ENCODE assay signal across 11 mouse cellular contexts in genomic region chr13:94064571-94064970, GRCm38 (mm10). TPM values are rescaled to one million over a fixed set of nuclear protein-coding genes. Genes with fewer than 3 reads are reported as not detected.
DNase-seq lines count a peak whose midpoint lies in the region; ATAC-seq and TF ChIP-seq lines count a peak whose summit lies in the region.
"Had no signal": no experiment of that assay in that cellular context is flagged by ENCODE, and none has a peak within 500 bp of the region (broad histone marks: within the 10 kb centered on the region; RNA-seq: fewer than 3 reads in every experiment).

No protein-coding gene starts in this region.

- no peak overlapping the region for H3K9ac ChIP-seq in midbrain, embryonic 11.5 days (ENCODE audit: low read length)
- H3K9ac ChIP-seq in midbrain, postnatal 0 days (replicated peaks; ENCODE audit: low read length, poor library complexity, severe bottlenecking), result no peak overlapping the region
- H3K9ac ChIP-seq in kidney, postnatal 0 days (ENCODE audit: low read depth, low read length), result no peak overlapping the region
- no peak overlapping the region for H3K9ac ChIP-seq in forebrain, embryonic 12.5 days
- H3K9ac ChIP-seq: hindbrain, embryonic 15.5 days; midbrain, embryonic 15.5 days had no signal

- peaks cover 19% of the 10 kb centered on the region for H3K4me1 ChIP-seq in midbrain, embryonic 11.5 days (ENCODE audit: control insufficient read depth, insufficient read depth, low read length)
- no peaks in the 10 kb centered on the region for H3K4me1 ChIP-seq in midbrain, postnatal 0 days (ENCODE audit: insufficient read depth, low read length)
- H3K4me1 ChIP-seq in heart, embryonic 10.5 days, result peaks cover 67% of the 10 kb centered on the region
- peaks cover 63% of the 10 kb centered on the region for H3K4me1 ChIP-seq in kidney, postnatal 0 days (replicated peaks; ENCODE audit: insufficient read depth, low read length)
- peaks cover 36% of the 10 kb centered on the region for H3K4me1 ChIP-seq in forebrain, embryonic 12.5 days

- no peak for TF ChIP-seq CTCF in midbrain, postnatal 0 days (IDR thresholded peaks at IDR 0.05)
- TF ChIP-seq CTCF in kidney, postnatal 0 days (IDR thresholded peaks at IDR 0.05; ENCODE audit: low read depth), result no peak

- ATAC-seq in midbrain, embryonic 11.5 days (ENCODE audit: low FRiP score), result no peak
- ATAC-seq in midbrain, postnatal 0 days (ENCODE audit: low FRiP score), result no peak
- no peak for ATAC-seq in kidney, postnatal 0 days (replicated peaks; ENCODE audit: low FRiP score, low read depth)
- no peak for ATAC-seq in forebrain, embryonic 12.5 days (ENCODE audit: low FRiP score)
- ATAC-seq: midbrain, embryonic 15.5 days had no signal

- peaks cover 46% of the 10 kb centered on the region for H3K27me3 ChIP-seq in midbrain, embryonic 11.5 days (ENCODE audit: control insufficient read depth, insufficient read depth, low read length)
- peaks cover 4% of the 10 kb centered on the region; the same call in 1 of the 2 replicates for H3K27me3 ChIP-seq in midbrain, postnatal 0 days (ENCODE audit: insufficient read depth, low read length)
- peaks cover 40% of the 10 kb centered on the region for H3K27me3 ChIP-seq in heart, embryonic 10.5 days (ENCODE audit: insufficient read depth, poor library complexity, severe bottlenecking)
- H3K27me3 ChIP-seq in kidney, postnatal 0 days (ENCODE audit: insufficient read depth, low read length), result no peaks in the 10 kb centered on the region
- H3K27me3 ChIP-seq in forebrain, embryonic 12.5 days, result peaks cover 52% of the 10 kb centered on the region

- peak; percentile 84 for DNase-seq in midbrain, embryonic 11.5 days (ENCODE audit: low spot score, missing footprints)
- no peak for DNase-seq in midbrain, postnatal 0 days (ENCODE audit: low spot score)
- no peak for DNase-seq in heart, embryonic 10.5 days (ENCODE audit: low spot score)
- DNase-seq in kidney, postnatal 0 days (ENCODE audit: low spot score), result peak; percentile 65
- peak; percentile 68 for DNase-seq in mesoderm, embryonic 11.5 days (ENCODE audit: low read depth, low spot score)
- no peak for DNase-seq in left cerebral cortex, adult 18-20 months (ENCODE audit: low spot score in 2 of 2)
- DNase-seq in layer of hippocampus, adult 8-10 months (ENCODE audit: low spot score in 2 of 2), result no peak
- DNase-seq: right cerebral cortex, postnatal 25 days had no signal

- no peaks in the 10 kb centered on the region for H3K36me3 ChIP-seq in midbrain, embryonic 11.5 days (ENCODE audit: control insufficient read depth, insufficient read depth, low read length)
- H3K36me3 ChIP-seq in midbrain, postnatal 0 days (ENCODE audit: insufficient read depth, low read length), result no peaks in the 10 kb centered on the region
- H3K36me3 ChIP-seq in heart, embryonic 10.5 days, result no peaks in the 10 kb centered on the region
- no peaks in the 10 kb centered on the region for H3K36me3 ChIP-seq in kidney, postnatal 0 days (ENCODE audit: insufficient read depth, low read length)
- H3K36me3 ChIP-seq in forebrain, embryonic 12.5 days (replicated peaks), result no peaks in the 10 kb centered on the region
- H3K36me3 ChIP-seq: hindbrain, embryonic 15.5 days; midbrain, embryonic 15.5 days had no signal

- H3K4me3 ChIP-seq in midbrain, embryonic 11.5 days (ENCODE audit: low read depth, low read length), result no peak overlapping the region
- no peak overlapping the region for H3K4me3 ChIP-seq in midbrain, postnatal 0 days (ENCODE audit: low read depth, low read length)
- H3K4me3 ChIP-seq in heart, embryonic 10.5 days, result no peak overlapping the region
- H3K4me3 ChIP-seq in kidney, postnatal 0 days (replicated peaks; ENCODE audit: low read depth, low read length), result no peak overlapping the region
- H3K4me3 ChIP-seq in forebrain, embryonic 12.5 days (replicated peaks), result no peak overlapping the region
- H3K4me3 ChIP-seq: hindbrain, embryonic 15.5 days; midbrain, embryonic 15.5 days had no signal

- no peaks in the 10 kb centered on the region for H3K9me3 ChIP-seq in midbrain, embryonic 11.5 days (ENCODE audit: control insufficient read depth, low read length)
- no peaks in the 10 kb centered on the region for H3K9me3 ChIP-seq in midbrain, postnatal 0 days (ENCODE audit: low read length)
- H3K9me3 ChIP-seq in heart, embryonic 10.5 days, result no peaks in the 10 kb centered on the region
- no peaks in the 10 kb centered on the region for H3K9me3 ChIP-seq in kidney, postnatal 0 days (replicated peaks; ENCODE audit: low read length)
- no peaks in the 10 kb centered on the region for H3K9me3 ChIP-seq in forebrain, embryonic 12.5 days
- H3K9me3 ChIP-seq: hindbrain, embryonic 15.5 days; midbrain, embryonic 15.5 days had no signal

- WGBS in midbrain, embryonic 11.5 days, result 36% methylated on average over 7 of the region's 7 CpGs
- WGBS in midbrain, postnatal 0 days, result 47% methylated on average over 7 of the region's 7 CpGs
- 17% methylated on average over 7 of the region's 7 CpGs for WGBS in heart, embryonic 10.5 days
- 23% methylated on average over 7 of the region's 7 CpGs for WGBS in kidney, postnatal 0 days
- WGBS in forebrain, embryonic 12.5 days, result 36% methylated on average over 7 of the region's 7 CpGs

- no peak overlapping the region for H3K4me2 ChIP-seq in midbrain, embryonic 11.5 days
- no peak overlapping the region for H3K4me2 ChIP-seq in midbrain, postnatal 0 days (ENCODE audit: low read depth, low read length, poor library complexity, severe bottlenecking)
- H3K4me2 ChIP-seq in kidney, postnatal 0 days (ENCODE audit: low read length), result no peak overlapping the region
- H3K4me2 ChIP-seq in forebrain, embryonic 12.5 days, result no peak overlapping the region
- H3K4me2 ChIP-seq: hindbrain, embryonic 15.5 days; midbrain, embryonic 15.5 days had no signal

- no peak overlapping the region for H3K27ac ChIP-seq in midbrain, embryonic 11.5 days (ENCODE audit: low read depth, low read length)
- no peak overlapping the region for H3K27ac ChIP-seq in midbrain, postnatal 0 days (ENCODE audit: low read depth, low read length)
- H3K27ac ChIP-seq in heart, embryonic 10.5 days, result 0 out of 2 replicates have a peak overlapping the region, but pooled peaks have one; percentile 42
- H3K27ac ChIP-seq in kidney, postnatal 0 days, result no peak overlapping the region
- H3K27ac ChIP-seq in forebrain, embryonic 12.5 days, result no peak overlapping the region
- H3K27ac ChIP-seq: midbrain, embryonic 15.5 days had no signal

RNA-seq across cellular contexts. Expression of gene Lhfpl2, which starts 7.0 kb away (rescaled TPM):
- 17.0 and 17.3 TPM in 2 replicates for polyA plus RNA-seq in midbrain, embryonic 11.5 days (2014; fragmentation: Nextera tagmentation; extraction: Ambion mirVana)
- total RNA-seq in midbrain, postnatal 0 days (2014; rRNA removed), result 23.9 and 25.8 TPM in 2 replicates
- 10.7 and 12.0 TPM in 2 replicates for polyA plus RNA-seq in midbrain, postnatal 0 days (2015; fragmentation: Nextera tagmentation; extraction: Ambion mirVana)
- 19.3 and 33.6 TPM in 2 replicates for polyA plus RNA-seq in heart, embryonic 10.5 days (2016; fragmentation: Nextera tagmentation; extraction: Ambion mirVana)
- 51.5 and 58.4 TPM in 2 replicates for polyA plus RNA-seq in kidney, postnatal 0 days (2015; fragmentation: Nextera tagmentation; extraction: Ambion mirVana)
- 17.5 and 21.3 TPM in 2 replicates for polyA plus RNA-seq in forebrain, embryonic 12.5 days (2016; fragmentation: Nextera tagmentation; extraction: Ambion mirVana)
- total RNA-seq in left cerebral cortex, adult 18-20 months (2021), result 10 to 100 TPM; 14.3 to 15.8 TPM
- 10 to 100 TPM; 23.6 to 34.1 (median 24.8) TPM for total RNA-seq in layer of hippocampus, adult 8-10 months (2022)

Comparison
In these comparisons a context has a peak if more than half of its experiments do, and no peak if none do; other contexts are left out.
1. DNase-seq: peak in midbrain, embryonic 11.5 days (single experiment), kidney, postnatal 0 days (single experiment) and mesoderm, embryonic 11.5 days (single experiment); none in midbrain, postnatal 0 days (single experiment), heart, embryonic 10.5 days (single experiment), left cerebral cortex, adult 18-20 months (0 of 2) and layer of hippocampus, adult 8-10 months (0 of 2).